Mouse (Mus musculus) spleen, adult 2 months (tissue): ENCODE measurements around the gene Pdzd3. TPM values are rescaled to one million over a fixed set of nuclear protein-coding genes. Genes with fewer than 3 reads are reported as not detected.

Experiments used
- DNase-seq, 2 experiments: peaks; one replicate each; pipeline versions ENCODE4 v3.0.0 to v3.0.0-alpha.2; 2012 to 2021; ENCODE audit warnings: low spot score in 2 of 2, low read depth in 1 of 2
- H3K27ac ChIP-seq: fragments of 200-500 bp; 2 replicates; pipeline ENCODE4 v1.5.1; 2012; ENCODE audit warnings: low read length, inconsistent platforms; ENCODE audit not compliant: insufficient read depth
- H3K27me3 ChIP-seq: fragments of 200-500 bp; 2 replicates; pipeline ENCODE4 v1.6.1; 2012; ENCODE audit warnings: mild to moderate bottlenecking, moderate library complexity, low read length, inconsistent platforms; ENCODE audit not compliant: control insufficient read depth, insufficient read depth
- H3K36me3 ChIP-seq: fragments of 200-500 bp; 2 replicates; pipeline ENCODE4 v1.6.1; 2012; ENCODE audit warnings: mild to moderate bottlenecking, low read length, inconsistent platforms; ENCODE audit not compliant: control insufficient read depth, insufficient read depth
- H3K4me1 ChIP-seq: fragments of 200-500 bp; 2 replicates; pipeline ENCODE4 v1.6.1; 2011; ENCODE audit warnings: inconsistent platforms; ENCODE audit not compliant: control insufficient read depth, insufficient read depth, insufficient read length
- H3K4me3 ChIP-seq: fragments of 200-500 bp; 2 replicates; pipeline ENCODE4 v1.5.1; 2011; ENCODE audit warnings: mild to moderate bottlenecking, inconsistent platforms; ENCODE audit not compliant: insufficient read depth, insufficient read length; ENCODE audit errors: extremely low read depth
- CTCF ChIP-seq: fragments of 200-500 bp; IDR thresholded peaks from 2 replicates; pipeline ENCODE4 v1.5.1; 2011; ENCODE audit warnings: mild to moderate bottlenecking, inconsistent platforms; ENCODE audit not compliant: insufficient read depth, insufficient read length, insufficient replicate concordance; ENCODE audit errors: extremely low read depth
- POLR2A ChIP-seq: fragments of 200-500 bp; IDR thresholded peaks from 2 replicates; pipeline ENCODE4 v1.6.1; 2011; ENCODE audit warnings: low read depth, low read length, inconsistent platforms
- WGBS: fragments of 180-500 bp; shearing (Covaris S2); methylation state at CpG from one replicate; pipeline ENCODE4 v1.1.7; 2018; 5-methylcytosine and 5-hydroxymethylcytosine counted together
- polyA plus RNA-seq: library from polyadenylated mRNA; depleted of rRNA; stranded (reverse); fragments of >200 nt; gene quantifications from 2 replicates; pipeline ENCODE4 v1.2.3, GENCODE M21; 2012

Gene Pdzd3
- polyA plus RNA-seq, 1 experiment = 0.07 TPM

GRCm38 (mm10) chr9:44241418-44241817 is 9.9 kb downstream of the Pdzd3 start:
- DNase-seq = no peak
- Histone ChIP-seq H3K27me3 (no peaks in the 10 kb centered on the region), H3K27ac (no peak overlapping the region), H3K36me3 (no peaks in the 10 kb centered on the region), H3K4me1 (peaks cover 13% of the 10 kb centered on the region), H3K4me3 (no peak overlapping the region)
- TF ChIP-seq POLR2A = no peak
- WGBS = 48% methylated on average over 9 of the region's 9 CpGs

GRCm38 (mm10) chr9:44240911-44241310 is 10.4 kb downstream of the Pdzd3 start:
- TF ChIP-seq CTCF (no peak), POLR2A (no peak)
- Histone ChIP-seq H3K27me3 (no peaks in the 10 kb centered on the region), H3K36me3 (no peaks in the 10 kb centered on the region), H3K4me3 (no peak overlapping the region), H3K27ac (no peak overlapping the region), H3K4me1 (peaks cover 16% of the 10 kb centered on the region)
- DNase-seq = no peak
- WGBS = 74% methylated on average over 5 of the region's 5 CpGs

- 68% methylated on average over 2 of the region's 2 CpGs for WGBS
- Histone ChIP-seq H3K36me3 (no peaks in the 10 kb centered on the region), H3K27ac (no peak within 1 kb of the TSS), H3K4me1 (peaks cover 17% of the 10 kb centered on the region), H3K27me3 (no peaks in the 10 kb centered on the region), H3K4me3 (no peak within 1 kb of the TSS)
- DNase-seq = no peak
- TF ChIP-seq POLR2A (no peak), CTCF (no peak)
Measured at GRCm38 (mm10) chr9:44240399-44240798, 10.9 kb downstream of the Pdzd3 start, which contains the start of gene Ccdc153. Gene Ccdc153 (plus strand): TSS chr9:44240676.

- TF ChIP-seq POLR2A = no peak
- TF ChIP-seq CTCF = peak; percentile 69; the same call in 1 of the 2 replicates
- Histone ChIP-seq H3K4me1 (peaks cover 18% of the 10 kb centered on the region), H3K36me3 (no peaks in the 10 kb centered on the region), H3K4me3 (no peak overlapping the region), H3K27me3 (no peaks in the 10 kb centered on the region), H3K27ac (no peak overlapping the region)
- whole genome bisulfite sequencing = 16% methylated on average over 5 of the region's 5 CpGs
- peak in 1 of 2 experiments; percentile 49 for DNase-seq
Measured at GRCm38 (mm10) chr9:44239447-44239846, 11.8 kb downstream of the Pdzd3 start.

GRCm38 (mm10) chr9:44238501-44239190 is 12.6 kb downstream of the Pdzd3 start:
- TF ChIP-seq CTCF (no peak), POLR2A (no peak)
- no peak overlapping the region for H3K4me3 ChIP-seq
- H3K27ac ChIP-seq = peak overlapping the region; percentile 66
- DNase-seq = peak; percentile 47 to 67
- H3K4me1 ChIP-seq = peaks cover 18% of the 10 kb centered on the region
- WGBS = 62% methylated on average over 17 of the region's 17 CpGs
- H3K27me3 ChIP-seq = no peaks in the 10 kb centered on the region
- no peaks in the 10 kb centered on the region for H3K36me3 ChIP-seq

- peaks cover 19% of the 10 kb centered on the region for H3K4me1 ChIP-seq
- DNase-seq = no peak
- 69% methylated on average over 4 of the region's 4 CpGs for WGBS
- no peak overlapping the region for H3K4me3 ChIP-seq
- peak overlapping the region; percentile 75 for H3K27ac ChIP-seq
- no peaks in the 10 kb centered on the region for H3K27me3 ChIP-seq
- H3K36me3 ChIP-seq = no peaks in the 10 kb centered on the region
- no peak for TF ChIP-seq POLR2A
- no peak for TF ChIP-seq CTCF
Measured at GRCm38 (mm10) chr9:44237128-44237527, 14.1 kb downstream of the Pdzd3 start.

GRCm38 (mm10) chr9:44236601-44237000 is 14.7 kb downstream of the Pdzd3 start:
- no peaks in the 10 kb centered on the region for H3K36me3 ChIP-seq
- TF ChIP-seq CTCF (no peak), POLR2A (no peak)
- no peaks in the 10 kb centered on the region for H3K27me3 ChIP-seq
- H3K4me1 ChIP-seq = peaks cover 24% of the 10 kb centered on the region
- no peak overlapping the region for H3K4me3 ChIP-seq
- 59% methylated on average over 4 of the region's 4 CpGs for WGBS
- peak overlapping the region; percentile 75 for H3K27ac ChIP-seq
- DNase-seq = no peak
